Mouse (Mus musculus): ENCODE measurements at regions not wholly inside any gene's neighbourhood (a gene's known extent, or its start where the extent isn't known, plus 50 kb on each side); places are given as distances from the start of the nearest gene placed in this dataset.

DNA sequence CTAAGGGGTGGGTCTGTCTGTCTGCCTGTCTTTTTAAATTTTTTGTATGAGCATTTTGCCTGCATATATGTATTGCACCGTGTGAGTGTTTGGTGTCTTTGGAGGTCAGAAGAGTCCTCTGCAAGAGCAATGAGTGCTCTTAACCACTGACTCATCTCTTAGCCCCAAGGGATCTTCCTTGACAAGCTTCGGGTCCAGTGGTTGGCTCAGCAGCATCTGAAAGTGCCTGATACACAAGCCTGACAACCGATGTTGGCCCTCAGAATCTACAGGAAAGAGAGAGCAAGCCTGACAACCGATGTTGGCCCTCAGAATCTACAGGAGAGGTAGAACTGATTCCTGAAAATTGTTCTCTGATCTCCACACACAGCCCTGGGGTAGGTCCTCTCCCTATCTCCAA is 110.7 kb upstream of the Teddm2 start:
- no peak for TF ChIP-seq CTCF (IDR thresholded peaks at IDR 0.05; ENCODE audit: borderline replicate concordance, insufficient read depth, low read depth, low read length)
- TF ChIP-seq POLR2A (IDR thresholded peaks at IDR 0.05; ENCODE audit: borderline replicate concordance, insufficient read depth, low read length) = no peak
